Mouse (Mus musculus) ES-E14 (cell line): ENCODE measurements around the gene Rgs19.

Experiments
- MAFK ChIP-seq: IDR thresholded peaks from 2 replicates; pipeline ENCODE4 v1.6.1; 2014; ENCODE audit warnings: mild to moderate bottlenecking, low read depth, low read length, inconsistent platforms; ENCODE audit not compliant: insufficient read depth
- ZC3H11A ChIP-seq: IDR thresholded peaks from 2 replicates; pipeline ENCODE4 v1.6.1; 2012; ENCODE audit warnings: low read depth, mild to moderate bottlenecking, inconsistent platforms, low read length, borderline replicate concordance
- ZNF384 ChIP-seq: IDR thresholded peaks from 2 replicates; pipeline ENCODE4 v1.6.1; 2012; ENCODE audit warnings: low read depth, low read length, inconsistent platforms

GRCm38 (mm10) chr2:181691083-181691482 lies 2.7 kb downstream of the Rgs19 start:
- TF ChIP-seq MAFK (no peak), ZNF384 (no peak), ZC3H11A (no peak)
